Mouse (Mus musculus): ENCODE data around the gene Speer4a.

DNA sequence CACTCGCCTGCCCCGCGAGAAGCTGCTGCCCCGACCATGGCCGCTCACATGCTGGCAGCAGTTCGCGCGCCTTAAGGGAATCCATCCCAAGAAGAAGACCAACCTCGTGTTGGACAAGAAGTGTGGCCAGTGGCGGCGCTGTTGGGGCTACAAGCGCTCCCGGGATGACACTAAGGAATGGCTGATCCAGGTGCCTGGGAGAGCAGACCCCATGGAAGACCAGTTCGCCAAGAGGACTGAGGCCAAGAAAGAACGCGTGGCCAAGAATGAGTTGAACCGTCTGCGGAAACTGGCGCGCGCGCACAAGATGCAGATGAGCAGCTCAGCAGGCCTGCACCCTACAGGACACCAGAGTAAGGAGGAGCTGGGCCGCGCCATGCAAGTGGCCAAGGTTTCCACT lies 31.4 kb upstream of the Speer4a start:
- TF ChIP-seq CTCF (IDR thresholded peaks at IDR 0.05; ENCODE audit: control insufficient read depth, insufficient read depth, insufficient replicate concordance, low read depth, low read length) (no peak), POLR2A (IDR thresholded peaks at IDR 0.05; ENCODE audit: control insufficient read depth, low read depth, low read length) (no peak)

Measured in testis, adult 2 months (tissue).